ENCODE assay signal across 16 mouse cellular contexts in genomic region chr7:90045208-90045800, GRCm38 (mm10).
DNase-seq lines count a peak whose midpoint lies in the region; ATAC-seq and TF ChIP-seq lines count a peak whose summit lies in the region.
"Had no signal": no experiment of that assay in that cellular context is flagged by ENCODE, and none has a peak within 500 bp of the region (broad histone marks: within the 10 kb centered on the region; RNA-seq: fewer than 3 reads in every experiment).

No protein-coding gene starts in this region.

- no peaks in the 10 kb centered on the region for H3K36me3 ChIP-seq in lung, embryonic 14.5 days (ENCODE audit: insufficient read depth)
- no peaks in the 10 kb centered on the region for H3K36me3 ChIP-seq in stomach, embryonic 15.5 days
- H3K36me3 ChIP-seq in midbrain, embryonic 11.5 days (ENCODE audit: control insufficient read depth, insufficient read depth, low read length): no peaks in the 10 kb centered on the region
- H3K36me3 ChIP-seq: forebrain, embryonic 15.5 days had no signal

- H3K4me1 ChIP-seq in lung, embryonic 14.5 days (ENCODE audit: insufficient read depth): peaks cover 14% of the 10 kb centered on the region
- H3K4me1 ChIP-seq in brown adipose tissue, adult 24 weeks (ENCODE audit: control insufficient read depth, insufficient read depth, insufficient read length, low read length): peaks cover 56% of the 10 kb centered on the region
- H3K4me1 ChIP-seq in stomach, embryonic 15.5 days: peaks cover 11% of the 10 kb centered on the region
- peaks cover 5% of the 10 kb centered on the region for H3K4me1 ChIP-seq in midbrain, embryonic 11.5 days (ENCODE audit: control insufficient read depth, insufficient read depth, low read length)
- H3K4me1 ChIP-seq: forebrain, embryonic 15.5 days had no signal

- H3K4me3 ChIP-seq in lung, embryonic 14.5 days (ENCODE audit: low read depth, low read length): no peak overlapping the region
- no peak overlapping the region for H3K4me3 ChIP-seq in brown adipose tissue, adult 24 weeks (ENCODE audit: insufficient read depth, low read depth, low read length)
- no peak overlapping the region for H3K4me3 ChIP-seq in stomach, embryonic 15.5 days (replicated peaks)
- no peak overlapping the region for H3K4me3 ChIP-seq in midbrain, embryonic 11.5 days (ENCODE audit: low read depth, low read length)
- H3K4me3 ChIP-seq: forebrain, embryonic 15.5 days; layer of hippocampus, adult 2 months had no signal

- DNase-seq in cerebellum, adult 8-10 months: peak; percentile 25
- no peak for DNase-seq in cerebellum, postnatal 4 days (ENCODE audit: low spot score in 2 of 2)
- DNase-seq in lung, embryonic 14.5 days: peak; percentile 91
- DNase-seq in lung, adult 18-20 months: no peak
- no peak for DNase-seq in midbrain, embryonic 11.5 days (ENCODE audit: low spot score, missing footprints)
- no peak for DNase-seq in frontal cortex, postnatal 36 days (ENCODE audit: low spot score in 2 of 2)
- DNase-seq: adrenal gland, postnatal 25 days; B cell, adult 2 months; heart, adult 18-20 months; right cerebral cortex, adult 18-20 months had no signal

- 41% methylated on average over 4 of the region's 4 CpGs for WGBS in lung, embryonic 14.5 days
- WGBS in stomach, embryonic 15.5 days: 58% methylated on average over 4 of the region's 4 CpGs
- WGBS in midbrain, embryonic 11.5 days: 77% methylated on average over 4 of the region's 4 CpGs

- H3K9ac ChIP-seq in lung, embryonic 14.5 days: no peak overlapping the region
- H3K9ac ChIP-seq in stomach, embryonic 15.5 days: no peak overlapping the region
- H3K9ac ChIP-seq in midbrain, embryonic 11.5 days (ENCODE audit: low read length): no peak overlapping the region
- H3K9ac ChIP-seq: forebrain, embryonic 15.5 days had no signal

- H3K9me3 ChIP-seq in lung, embryonic 14.5 days (ENCODE audit: low read depth, low read length): no peaks in the 10 kb centered on the region
- no peaks in the 10 kb centered on the region for H3K9me3 ChIP-seq in stomach, embryonic 15.5 days
- H3K9me3 ChIP-seq in midbrain, embryonic 11.5 days (ENCODE audit: control insufficient read depth, low read length): no peaks in the 10 kb centered on the region
- H3K9me3 ChIP-seq: forebrain, embryonic 15.5 days had no signal

- TF ChIP-seq CTCF in lung, embryonic 14.5 days (IDR thresholded peaks at IDR 0.05; ENCODE audit: low read depth): no peak

- H3K27ac ChIP-seq in lung, embryonic 14.5 days (ENCODE audit: low read depth): peak overlapping the region; percentile 55
- H3K27ac ChIP-seq in brown adipose tissue, adult 24 weeks (replicated peaks; ENCODE audit: low read depth, low read length): peak overlapping the region; percentile 84
- H3K27ac ChIP-seq in stomach, embryonic 15.5 days: peak overlapping the region; percentile 74; the same call in 1 of the 2 replicates
- H3K27ac ChIP-seq in midbrain, embryonic 11.5 days (ENCODE audit: low read depth, low read length): no peak overlapping the region
- H3K27ac ChIP-seq: forebrain, embryonic 15.5 days; layer of hippocampus, adult 2 months had no signal

- peak; percentile 84 for ATAC-seq in lung, embryonic 14.5 days (ENCODE audit: insufficient read depth)
- ATAC-seq in stomach, embryonic 15.5 days (ENCODE audit: insufficient read depth, low FRiP score, low read depth): no peak; the same call in 1 of the 2 replicates
- ATAC-seq in midbrain, embryonic 11.5 days (ENCODE audit: low FRiP score): no peak
- ATAC-seq: activated CD4-positive, CD25-positive, alpha-beta regulatory T cell, adult 4 months; forebrain, embryonic 15.5 days; Patski had no signal

- no peaks in the 10 kb centered on the region for H3K27me3 ChIP-seq in lung, embryonic 14.5 days (ENCODE audit: insufficient read depth, low read length)
- no peaks in the 10 kb centered on the region for H3K27me3 ChIP-seq in stomach, embryonic 15.5 days (replicated peaks)
- H3K27me3 ChIP-seq in midbrain, embryonic 11.5 days (ENCODE audit: control insufficient read depth, insufficient read depth, low read length): no peaks in the 10 kb centered on the region
- H3K27me3 ChIP-seq: forebrain, embryonic 15.5 days; Patski had no signal

- H3K4me2 ChIP-seq in lung, embryonic 14.5 days: no peak overlapping the region
- H3K4me2 ChIP-seq in stomach, embryonic 15.5 days: no peak overlapping the region
- no peak overlapping the region for H3K4me2 ChIP-seq in midbrain, embryonic 11.5 days
- H3K4me2 ChIP-seq: forebrain, embryonic 15.5 days had no signal

Comparison
In these comparisons a context has a peak if more than half of its experiments do, and no peak if none do; other contexts are left out.
1. DNase-seq: peak in cerebellum, adult 8-10 months (single experiment) and lung, embryonic 14.5 days (single experiment); none in cerebellum, postnatal 4 days (0 of 2), lung, adult 18-20 months (0 of 2), midbrain, embryonic 11.5 days (single experiment) and frontal cortex, postnatal 36 days (0 of 2).